Mouse (Mus musculus) brain, adult 10 weeks (tissue): Measurements from ENCODE around the gene Gm9789. TPM values are rescaled to one million over a fixed set of nuclear protein-coding genes. Genes with fewer than 3 reads are reported as not detected.

ENCODE experiments used
- polyA plus RNA-seq: library from polyadenylated mRNA; stranded (reverse); fragments of 350-450 nt; fragmentation: Illumina TruSeq; extraction: RNeasy Lipid Tissue Mini Kit (QIAGEN cat#74804); gene quantifications from one replicate; pipeline ENCODE4 v1.2.3, GENCODE M21; 2015; ENCODE audit warnings: low read depth, low replicate concordance

The Gm9789 gene
- not detected for polyA plus RNA-seq

GRCm38 (mm10) chr16:89157652-89158051 lies at the start of gene Gm9789:
Gene Gm9789 (plus strand): TSS chr16:89157952.

GRCm38 (mm10) chr16:89140551-89140950 lies 17.2 kb upstream of the Gm9789 start, which contains the start of gene Gm6358:
Gene Gm6358 (plus strand): TSS chr16:89140851.

GRCm38 (mm10) chr16:89150786-89151185 lies 7.0 kb upstream of the Gm9789 start, which contains the start of gene Gm10061:
Gene Gm10061 (plus strand): TSS chr16:89151086.

GRCm38 (mm10) chr16:89169190-89169589 lies 11.4 kb downstream of the Gm9789 start, which contains the start of gene Gm7735:
Gene Gm7735 (plus strand): TSS chr16:89169490.

GRCm38 (mm10) chr16:89174435-89174834 lies 16.7 kb downstream of the Gm9789 start, which contains the start of gene 1110057P08Rik:
Gene 1110057P08Rik (plus strand): TSS chr16:89174735.

GRCm38 (mm10) chr16:89205561-89205960 lies 47.8 kb downstream of the Gm9789 start, which contains the start of gene Krtap20-2:
Gene Krtap20-2 (plus strand): TSS chr16:89205861.

Other genes with a start within 250 kb of the Gm9789 start
- not detected for gene Krtap19-9b, start 225.7 kb upstream of the Gm9789 start, polyA plus RNA-seq
- gene Krtap16-3, start 195.1 kb upstream of the Gm9789 start, polyA plus RNA-seq, result not detected
- not detected for gene Krtap22-2, start 147.2 kb upstream of the Gm9789 start, polyA plus RNA-seq
- gene Gm10229, start 142.7 kb upstream of the Gm9789 start, polyA plus RNA-seq, result not detected
- not detected for gene Krtap6-1, start 126.3 kb upstream of the Gm9789 start, polyA plus RNA-seq
- gene Gm10228, start 116.5 kb upstream of the Gm9789 start, polyA plus RNA-seq, result not detected
- gene Krtap6-5, start 110.1 kb upstream of the Gm9789 start, polyA plus RNA-seq, result not detected
- gene 1110025L11Rik, start 94.0 kb upstream of the Gm9789 start, polyA plus RNA-seq, result not detected
- not detected for gene Krtap6-3, start 73.9 kb upstream of the Gm9789 start, polyA plus RNA-seq
- gene Gm6358, start 17.1 kb upstream of the Gm9789 start, polyA plus RNA-seq, result not detected
- gene Gm10061, start 6.9 kb upstream of the Gm9789 start, polyA plus RNA-seq, result not detected
- not detected for gene Gm7735, start 11.5 kb downstream of the Gm9789 start, polyA plus RNA-seq
- not detected for gene 1110057P08Rik, start 16.8 kb downstream of the Gm9789 start, polyA plus RNA-seq
- not detected for gene Krtap20-2, start 47.9 kb downstream of the Gm9789 start, polyA plus RNA-seq
- gene Krtap21-1, start 245.9 kb downstream of the Gm9789 start, polyA plus RNA-seq, result not detected